Mouse (Mus musculus) urinary bladder, postnatal 10 days (tissue): ENCODE measurements around the gene Znrf3.

Source experiments
- DNase-seq: peaks from one replicate; pipeline ENCODE4 v3.0.0; 2022; ENCODE audit warnings: low spot score

Gene Znrf3

GRCm38 (mm10) chr11:5265764-5266163, 178.9 kb downstream of the Znrf3 start:
- no peak for DNase-seq

GRCm38 (mm10) chr11:5263078-5263730, 181.4 kb downstream of the Znrf3 start:
- no peak for DNase-seq

DNA sequence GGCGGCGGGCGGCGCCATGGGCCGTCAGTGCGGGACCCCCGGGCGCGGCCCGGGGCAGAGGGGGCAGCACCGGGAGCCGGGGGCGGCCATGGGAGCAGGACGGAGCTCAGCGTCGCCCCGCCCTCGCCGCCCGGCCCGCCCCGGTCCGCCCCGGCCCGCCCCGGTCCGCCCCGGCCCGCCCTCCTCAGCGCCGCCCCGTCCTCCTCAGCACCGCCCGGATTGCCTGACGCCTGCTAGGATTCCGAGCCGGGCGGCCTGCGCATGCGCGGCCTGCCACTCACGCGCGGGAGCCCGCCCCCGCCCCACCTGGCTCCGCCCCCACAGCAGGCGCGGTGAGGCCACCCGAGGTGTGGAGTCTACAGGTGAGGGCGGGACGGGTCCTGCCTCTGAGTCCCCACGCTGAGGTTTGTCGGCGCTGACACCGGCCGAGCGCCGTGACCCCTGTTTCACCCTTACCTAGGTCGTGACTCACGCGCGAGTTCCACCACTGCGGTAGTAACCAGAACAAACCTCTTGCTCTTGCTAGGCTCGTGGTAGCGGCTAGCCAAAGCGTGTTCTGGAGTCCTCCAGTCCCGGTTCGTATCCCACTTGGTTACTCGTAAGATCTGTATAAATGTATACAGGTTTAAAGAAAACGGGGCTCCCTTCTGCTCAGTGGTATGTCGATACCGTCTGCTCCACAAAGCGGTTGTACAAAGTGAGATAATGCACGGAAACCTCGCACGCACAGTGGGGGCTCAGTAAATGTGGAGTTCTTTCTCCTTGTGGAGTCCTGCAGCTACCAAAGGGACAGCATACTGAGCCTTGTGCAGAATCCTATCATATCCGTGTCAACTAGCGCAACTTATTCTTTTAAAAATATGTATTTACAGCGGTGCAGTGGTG, 182.9 kb downstream of the Znrf3 start, which contains the start of gene Kremen1:
Kremen1 (minus strand) TSS at position 51 of the 885 bp plus-strand sequence.
- peak; percentile 85 for DNase-seq

GRCm38 (mm10) chr11:5260942-5261459, 183.6 kb downstream of the Znrf3 start:
- no peak for DNase-seq

- DNase-seq = no peak
Measured at GRCm38 (mm10) chr11:5259944-5260598, 184.6 kb downstream of the Znrf3 start.

GRCm38 (mm10) chr11:5258036-5258435, 186.6 kb downstream of the Znrf3 start:
- no peak for DNase-seq

DNA sequence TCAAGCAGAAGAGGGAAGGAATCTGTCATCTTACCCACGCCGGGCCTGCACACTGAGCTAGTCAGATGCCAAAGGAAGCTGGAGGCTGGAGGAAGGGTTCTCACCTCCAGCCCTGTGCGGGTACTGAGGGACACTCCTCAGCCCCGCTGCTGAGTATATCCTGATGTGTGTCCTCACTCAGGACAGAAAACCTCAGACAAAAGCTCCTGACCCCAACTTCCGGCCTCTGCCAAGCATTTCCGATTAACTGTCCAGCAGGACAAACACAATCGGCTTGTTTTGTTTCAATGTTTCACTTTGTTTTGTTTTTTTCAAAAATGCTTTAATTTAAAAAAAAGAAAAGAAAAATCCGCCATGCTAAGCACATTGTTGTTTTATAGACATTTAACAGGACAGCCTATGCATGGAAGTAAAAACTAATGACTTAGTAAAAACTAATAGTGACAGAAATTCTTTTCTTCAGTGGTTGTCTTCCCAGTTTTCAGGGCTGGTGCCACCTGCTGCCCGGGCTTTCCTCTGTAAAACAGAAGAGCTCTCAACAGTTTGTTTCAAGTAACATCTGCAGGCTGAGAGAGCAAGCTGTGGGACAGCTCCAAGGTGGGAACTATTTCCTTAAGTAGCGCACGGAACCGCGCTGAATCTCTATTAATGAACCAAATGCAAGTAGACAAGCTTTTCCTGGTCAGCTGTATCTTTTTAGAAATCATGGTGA, 187.3 kb downstream of the Znrf3 start:
- DNase-seq = no peak

- no peak for DNase-seq
Measured at GRCm38 (mm10) chr11:5255509-5256014, 189.1 kb downstream of the Znrf3 start.

- DNase-seq = no peak
Measured at GRCm38 (mm10) chr11:5254016-5254415, 190.6 kb downstream of the Znrf3 start.

GRCm38 (mm10) chr11:5253528-5253927, 191.1 kb downstream of the Znrf3 start:
- no peak for DNase-seq

GRCm38 (mm10) chr11:5252727-5253126, 191.9 kb downstream of the Znrf3 start:
- DNase-seq = no peak

GRCm38 (mm10) chr11:5251112-5251511, 193.5 kb downstream of the Znrf3 start:
- DNase-seq = no peak

DNA sequence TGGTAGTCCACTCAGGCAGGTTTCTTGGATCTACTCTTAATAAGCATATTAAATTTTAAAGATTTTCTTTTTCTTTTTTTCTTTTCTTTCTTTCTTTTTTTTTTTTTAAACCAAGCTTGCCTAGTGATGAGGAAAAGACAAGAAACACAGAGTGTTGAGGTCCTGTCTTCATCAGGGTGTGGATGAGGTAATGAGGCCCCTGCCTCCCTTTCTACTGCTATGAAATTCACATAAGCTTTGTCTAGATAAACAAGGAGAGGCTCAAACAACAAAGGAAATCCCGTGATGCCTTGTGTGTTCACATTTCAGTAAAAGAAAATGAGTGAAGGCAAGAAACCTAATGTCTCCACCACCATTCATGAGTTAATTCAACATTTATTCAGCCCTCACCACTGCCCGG, 196.4 kb downstream of the Znrf3 start:
- no peak for DNase-seq

DNA sequence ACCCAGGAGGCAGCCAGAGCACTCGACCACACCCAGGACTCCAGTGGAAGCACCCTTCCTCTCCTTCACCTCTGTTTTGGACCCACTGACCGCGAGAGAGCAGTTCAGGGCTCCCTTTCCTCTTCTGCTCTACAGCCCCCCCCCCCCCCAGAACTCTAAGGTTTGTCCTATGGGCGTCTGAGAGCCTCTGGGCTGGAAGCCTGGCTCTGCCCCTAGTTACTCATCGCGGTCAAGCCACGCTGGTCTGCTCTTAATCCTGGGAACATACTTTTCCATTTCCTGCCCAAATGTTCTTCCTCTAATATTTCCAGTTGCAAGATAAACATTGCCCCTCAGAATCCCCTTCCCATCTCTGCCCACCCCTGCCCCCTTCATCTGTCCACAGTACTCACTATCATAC, 199.2 kb downstream of the Znrf3 start:
- DNase-seq = no peak

- DNase-seq = no peak
Measured at GRCm38 (mm10) chr11:5244749-5245130, 199.9 kb downstream of the Znrf3 start.

GRCm38 (mm10) chr11:5243812-5244748, 200.6 kb downstream of the Znrf3 start:
- DNase-seq = no peak

DNA sequence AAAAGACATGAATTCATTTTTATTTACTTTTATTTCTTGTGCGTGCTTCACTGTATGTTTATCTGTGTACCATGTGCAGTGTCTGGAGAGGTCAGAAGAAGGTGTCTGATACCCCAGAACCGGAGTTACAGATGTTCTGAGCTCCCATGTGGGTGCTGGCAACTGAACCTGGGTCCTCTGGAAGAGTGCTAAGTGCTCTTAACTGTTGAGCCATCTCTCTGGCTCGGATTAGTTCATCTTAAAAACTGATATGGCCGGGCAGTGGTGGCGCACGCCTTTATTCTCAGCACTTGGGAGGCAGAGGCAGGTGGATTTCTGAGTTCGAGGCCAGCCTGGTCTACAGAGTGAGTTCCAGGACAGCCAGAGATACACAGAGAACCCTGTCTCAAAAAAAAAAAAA, 201.4 kb downstream of the Znrf3 start:
- no peak for DNase-seq

DNA sequence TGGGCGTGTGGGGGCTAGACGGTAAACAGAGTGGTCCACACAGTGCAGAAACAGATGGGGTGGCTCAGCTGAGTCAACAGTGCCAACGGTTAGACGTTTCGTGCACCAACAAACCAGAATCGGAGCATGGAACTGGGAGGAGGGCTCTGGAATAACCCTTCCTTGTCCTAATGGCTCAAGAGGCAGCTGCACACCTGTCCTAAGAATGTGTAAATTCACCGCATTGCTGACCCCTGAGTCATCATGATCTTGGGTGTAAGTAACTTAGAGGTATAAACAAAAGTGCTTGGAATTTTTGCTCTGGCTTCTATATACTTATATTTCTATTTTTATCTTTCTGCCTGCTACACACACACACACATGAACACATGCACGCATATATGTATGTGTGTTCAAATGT, 202.5 kb downstream of the Znrf3 start:
- DNase-seq = no peak

- no peak for DNase-seq
Measured at GRCm38 (mm10) chr11:5239706-5240690, 204.6 kb downstream of the Znrf3 start.
